Mouse (Mus musculus): ENCODE measurements around the gene Ankle1. TPM values are rescaled to one million over a fixed set of nuclear protein-coding genes. Genes with fewer than 3 reads are reported as not detected.
"Not testable (repeated sequence)": the region's sequence is repeated elsewhere in the genome, so short reads cannot be mapped to it uniquely, and the experiment has no call there.

The Ankle1 gene
- total and polyA plus RNA-seq, 2 experiments from 2014 or later = 5.1 TPM

DNA sequence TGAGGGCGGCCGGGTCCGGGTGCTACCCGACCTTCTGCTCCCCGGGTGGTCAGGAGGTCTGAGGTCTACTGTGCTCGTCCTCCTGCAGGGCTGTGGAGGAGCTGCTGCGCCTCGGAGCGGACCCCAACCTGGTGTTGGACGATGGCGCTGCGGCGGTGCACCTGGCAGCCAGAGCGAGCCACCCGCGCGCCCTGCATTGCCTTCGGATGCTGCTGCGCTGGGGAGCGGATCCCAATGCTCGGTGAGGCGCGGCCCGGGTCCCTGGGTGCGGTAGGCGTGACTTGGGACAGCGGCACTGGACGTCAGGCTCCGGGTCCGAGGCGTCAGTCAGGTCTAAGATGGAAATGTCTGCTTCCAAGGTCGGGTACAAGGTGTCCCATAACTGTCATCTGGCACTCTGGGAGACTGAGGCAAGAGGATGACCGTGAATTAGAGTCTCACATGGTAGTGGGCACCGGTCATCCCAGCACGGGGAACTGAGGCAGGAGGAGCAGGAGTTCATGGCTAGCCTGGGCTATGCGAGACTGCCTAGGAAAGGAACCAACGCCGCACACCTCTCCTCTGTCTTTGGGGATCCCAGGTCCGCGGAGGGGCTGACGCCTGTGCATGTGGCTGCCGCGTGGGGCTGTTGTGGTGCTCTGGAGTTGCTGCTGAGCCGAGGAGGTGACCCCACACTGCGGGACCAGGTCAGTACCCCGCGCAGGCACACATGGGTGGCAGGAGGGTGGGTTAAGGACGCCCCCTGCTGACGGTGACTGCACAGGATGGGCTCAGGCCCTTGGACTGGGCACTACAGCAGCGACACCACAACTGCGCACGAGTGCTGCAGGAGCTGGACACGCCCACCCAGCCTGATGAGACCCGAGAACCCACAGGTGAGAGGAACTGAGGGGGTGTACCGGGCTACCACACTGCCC is 547 bp downstream of the Ankle1 start:
- Histone ChIP-seq H3K4me3 (ENCODE audit: low read length) (peak overlapping the region; percentile 45), H3K9ac (replicated peaks; ENCODE audit: low read length) (peak overlapping the region; percentile 42; the same call in 1 of the 2 replicates), H3K36me3 (ENCODE audit: insufficient read depth, low read length) (no peaks in the 10 kb centered on the region), H3K4me2 (ENCODE audit: low read depth, low read length) (peak overlapping the region; percentile 97), H3K4me1 (ENCODE audit: insufficient read depth, low read length) (peaks cover 9% of the 10 kb centered on the region; the same call in 1 of the 2 replicates), H3K9me3 (ENCODE audit: low read length) (no peaks in the 10 kb centered on the region), H3K27me3 (ENCODE audit: insufficient read depth, low read length) (no peaks in the 10 kb centered on the region), H3K27ac (no peak overlapping the region)
- 1% methylated on average over 55 of the region's 55 CpGs for WGBS
- peak; percentile 75 for TF ChIP-seq CTCF (IDR thresholded peaks at IDR 0.05; ENCODE audit: low read depth)
- ATAC-seq (peak; percentile 57), DNase-seq (ENCODE audit: low spot score) (peak; percentile 56)

DNA sequence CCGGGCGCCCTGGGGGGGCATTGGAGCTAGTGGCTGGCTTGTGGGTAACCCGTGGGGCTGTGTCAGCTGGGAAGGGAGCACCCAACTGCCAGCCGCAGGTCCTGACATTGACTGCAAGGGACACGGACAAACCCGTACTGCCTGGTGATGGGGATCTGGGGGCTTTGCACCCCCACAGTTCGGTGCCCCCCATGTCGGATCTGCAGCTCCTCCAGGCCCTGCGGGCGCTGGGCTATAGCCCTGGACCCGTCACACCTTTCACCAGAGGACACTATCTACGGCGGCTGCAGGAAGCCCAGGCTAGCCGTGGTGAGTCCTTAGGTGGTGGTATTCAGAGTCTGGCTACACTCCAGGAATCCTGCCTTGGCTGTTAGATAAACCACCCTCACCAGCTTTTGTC is 1.6 kb downstream of the Ankle1 start:
- WGBS = 95% methylated on average over 14 of the region's 14 CpGs
- H3K9ac ChIP-seq (replicated peaks; ENCODE audit: low read length) = no peak overlapping the region
- H3K9me3 ChIP-seq (ENCODE audit: low read length) = no peaks in the 10 kb centered on the region
- no peak for ATAC-seq
- no peak overlapping the region for H3K4me3 ChIP-seq (ENCODE audit: low read length)
- no peaks in the 10 kb centered on the region for H3K36me3 ChIP-seq (ENCODE audit: insufficient read depth, low read length)
- no peak for TF ChIP-seq CTCF (IDR thresholded peaks at IDR 0.05; ENCODE audit: low read depth)
- no peaks in the 10 kb centered on the region for H3K27me3 ChIP-seq (ENCODE audit: insufficient read depth, low read length)
- DNase-seq (ENCODE audit: low spot score) = no peak
- H3K4me1 ChIP-seq (ENCODE audit: insufficient read depth, low read length) = peaks cover 9% of the 10 kb centered on the region; the same call in 1 of the 2 replicates
- no peak overlapping the region for H3K4me2 ChIP-seq (ENCODE audit: low read depth, low read length)
- no peak overlapping the region for H3K27ac ChIP-seq

DNA sequence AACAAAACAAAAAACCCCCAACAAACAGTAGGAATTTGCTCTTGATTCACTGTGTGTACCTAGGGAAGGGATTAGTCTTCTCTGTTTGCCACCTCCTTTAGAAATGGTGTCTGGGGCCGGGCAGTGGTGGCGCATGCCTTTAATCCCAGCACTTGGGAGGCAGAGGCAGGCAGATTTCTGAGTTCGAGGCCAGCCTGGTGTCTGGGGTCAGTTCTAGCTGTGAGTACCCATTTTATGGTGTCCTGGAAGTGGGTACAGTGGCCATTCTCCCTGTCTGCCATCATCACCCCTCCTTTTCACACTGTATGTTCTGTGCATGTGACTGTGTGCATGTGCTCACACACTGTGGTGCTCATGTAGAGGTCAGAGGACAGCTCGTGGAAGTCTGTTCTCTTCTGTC is 2.4 kb downstream of the Ankle1 start:
- Histone ChIP-seq H3K4me1 (ENCODE audit: insufficient read depth, low read length) (peaks cover 9% of the 10 kb centered on the region; the same call in 1 of the 2 replicates), H3K27me3 (ENCODE audit: insufficient read depth, low read length) (no peaks in the 10 kb centered on the region), H3K36me3 (ENCODE audit: insufficient read depth, low read length) (no peaks in the 10 kb centered on the region), H3K9ac (replicated peaks; ENCODE audit: low read length) (no peak overlapping the region), H3K27ac (no peak overlapping the region), H3K4me3 (ENCODE audit: low read length) (no peak overlapping the region), H3K9me3 (ENCODE audit: low read length) (no peaks in the 10 kb centered on the region), H3K4me2 (ENCODE audit: low read depth, low read length) (no peak overlapping the region)
- DNase-seq (ENCODE audit: low spot score) (no peak), ATAC-seq (no peak)
- no peak for TF ChIP-seq CTCF (IDR thresholded peaks at IDR 0.05; ENCODE audit: low read depth)
- 92% methylated on average over 4 of the region's 4 CpGs for WGBS

DNA sequence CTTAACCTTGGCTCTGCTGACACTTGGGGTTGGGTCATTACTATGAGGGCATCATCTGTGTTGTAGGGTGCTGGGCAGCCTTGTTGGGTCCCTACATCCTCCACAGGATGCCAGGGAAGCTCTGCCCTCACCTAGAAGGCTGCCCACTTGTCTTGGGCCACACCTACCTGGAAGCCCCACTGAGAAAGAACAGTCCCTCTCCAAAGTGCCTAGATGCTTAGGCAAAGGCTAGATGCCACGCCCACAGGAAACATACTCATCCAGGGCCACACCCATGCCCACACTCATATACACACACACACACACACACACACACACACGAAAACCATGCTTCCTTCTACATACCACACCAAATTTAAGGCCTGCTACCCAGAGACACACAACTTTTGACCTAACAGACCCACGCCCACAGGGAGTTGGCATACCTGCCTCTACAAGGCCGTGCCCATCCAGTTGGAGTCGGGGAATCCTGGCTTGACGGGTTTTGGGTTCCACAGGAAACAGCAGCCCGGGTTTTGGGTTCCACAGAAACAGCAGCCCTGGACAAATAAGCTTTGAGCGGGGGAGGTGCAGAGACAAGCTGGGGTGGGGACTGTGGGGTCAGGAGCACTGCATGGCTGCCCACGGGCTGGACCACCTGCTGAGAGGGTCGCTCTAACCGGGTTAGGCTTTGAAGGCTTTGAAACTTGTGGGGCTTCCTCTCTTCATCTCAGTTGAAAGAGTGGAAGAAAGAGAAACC is 5.9 kb downstream of the Ankle1 start:
- Histone ChIP-seq H3K4me1 (ENCODE audit: insufficient read depth, low read length) (0 out of 2 replicates have a peak, but pooled peaks cover under 1% of the 10 kb centered on the region), H3K36me3 (ENCODE audit: insufficient read depth, low read length) (no peaks in the 10 kb centered on the region), H3K9ac (replicated peaks; ENCODE audit: low read length) (no peak overlapping the region), H3K4me3 (ENCODE audit: low read length) (no peak overlapping the region), H3K27ac (no peak overlapping the region), H3K27me3 (ENCODE audit: insufficient read depth, low read length) (no peaks in the 10 kb centered on the region), H3K9me3 (ENCODE audit: low read length) (no peaks in the 10 kb centered on the region), H3K4me2 (ENCODE audit: low read depth, low read length) (no peak overlapping the region)
- TF ChIP-seq CTCF (IDR thresholded peaks at IDR 0.05; ENCODE audit: low read depth) = no peak
- DNase-seq (ENCODE audit: low spot score) (no peak), ATAC-seq (no peak)
- WGBS = 47% methylated on average over 11 of the region's 11 CpGs

DNA sequence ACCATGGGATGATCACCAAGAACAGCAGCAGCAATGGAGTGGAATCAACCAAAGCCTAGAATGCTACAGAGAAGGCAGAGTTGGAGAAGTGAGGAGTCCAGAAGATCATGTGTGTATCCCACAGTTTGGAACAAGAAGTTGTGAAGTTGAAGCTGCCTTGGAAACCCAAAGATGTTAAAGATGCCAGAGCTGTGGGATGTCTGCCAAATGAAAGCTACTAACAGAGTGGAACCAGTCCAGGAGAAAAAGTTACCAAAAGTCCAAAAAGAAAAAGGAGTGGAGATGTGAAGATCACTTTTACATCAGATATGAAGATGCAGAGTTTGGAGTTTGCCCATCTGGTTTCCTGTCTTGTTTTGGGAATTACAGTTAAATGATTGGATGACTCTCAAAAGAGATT is 16.3 kb downstream of the Ankle1 start:
- no peak for TF ChIP-seq CTCF (IDR thresholded peaks at IDR 0.05; ENCODE audit: low read depth)
- H3K4me2 ChIP-seq (ENCODE audit: low read depth, low read length) = no peak overlapping the region
- H3K9ac ChIP-seq (replicated peaks; ENCODE audit: low read length) = no peak overlapping the region
- no peaks in the 10 kb centered on the region for H3K36me3 ChIP-seq (ENCODE audit: insufficient read depth, low read length)
- no peaks in the 10 kb centered on the region for H3K27me3 ChIP-seq (ENCODE audit: insufficient read depth, low read length)
- no peak overlapping the region for H3K4me3 ChIP-seq (ENCODE audit: low read length)
- DNase-seq (ENCODE audit: low spot score) = no peak
- no peaks in the 10 kb centered on the region for H3K4me1 ChIP-seq (ENCODE audit: insufficient read depth, low read length)
- H3K27ac ChIP-seq = no peak overlapping the region
- 0 out of 2 replicates have a peak, but pooled peaks cover 7% of the 10 kb centered on the region for H3K9me3 ChIP-seq (ENCODE audit: low read length)
- ATAC-seq = no peak

DNA sequence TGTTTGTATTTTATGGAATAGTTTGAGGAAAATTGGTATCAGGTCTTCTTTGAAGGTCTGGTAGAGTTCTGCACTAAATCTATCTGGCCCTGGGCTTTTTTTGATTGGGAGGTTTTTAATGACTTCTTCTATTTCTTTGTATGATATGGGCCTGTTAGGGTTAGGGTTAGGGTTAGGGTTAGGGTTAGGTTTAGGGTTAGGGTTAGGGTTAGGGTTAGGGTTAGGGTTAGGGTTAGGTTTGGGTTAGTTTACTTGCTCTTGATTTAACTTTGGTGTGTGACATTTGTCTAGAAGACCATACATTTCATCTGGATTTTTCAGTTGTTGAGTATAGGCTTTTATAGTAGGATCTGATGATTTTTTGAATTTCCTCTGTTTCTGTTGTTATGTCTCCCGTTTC is 27.1 kb downstream of the Ankle1 start:
- not testable (repeated sequence) for ATAC-seq; DNase-seq (ENCODE audit: low spot score); H3K27me3 ChIP-seq (ENCODE audit: insufficient read depth, low read length); H3K36me3 ChIP-seq (ENCODE audit: insufficient read depth, low read length); H3K9me3 ChIP-seq (ENCODE audit: low read length); H3K4me3 ChIP-seq (ENCODE audit: low read length); H3K4me1 ChIP-seq (ENCODE audit: insufficient read depth, low read length); H3K27ac ChIP-seq; H3K4me2 ChIP-seq (ENCODE audit: low read depth, low read length); H3K9ac ChIP-seq (replicated peaks; ENCODE audit: low read length)
- 66% methylated on average over 1 of the region's 1 CpGs for WGBS

All from hindbrain, postnatal 0 days (tissue).